Mouse (Mus musculus) ES-CJ7 (cell line): Measurements from ENCODE around the gene Rps3a1.

Experiments used
- DNase-seq: peaks from one replicate; pipeline ENCODE4 v3.0.0; 2011; ENCODE audit warnings: low read depth, low spot score

The Rps3a1 gene

GRCm38 (mm10) chr3:86142263-86142933, at the start of gene Rps3a1:
Gene Rps3a1, minus strand, starts transcription at chr3:86142702.
- DNase-seq = peak; percentile 98

GRCm38 (mm10) chr3:86187736-86188389, 45.4 kb upstream of the Rps3a1 start:
- DNase-seq = no peak

- peak; percentile 52 for DNase-seq
Measured at GRCm38 (mm10) chr3:86184546-86184945, 42.0 kb upstream of the Rps3a1 start.

- DNase-seq = no peak
Measured at GRCm38 (mm10) chr3:86181107-86181506, 38.6 kb upstream of the Rps3a1 start.

- DNase-seq = no peak
Measured at GRCm38 (mm10) chr3:86179714-86180113, 37.2 kb upstream of the Rps3a1 start.

- DNase-seq = no peak
Measured at GRCm38 (mm10) chr3:86168841-86169425, 26.4 kb upstream of the Rps3a1 start.

- DNase-seq = no peak
Measured at GRCm38 (mm10) chr3:86149521-86149920, 7.0 kb upstream of the Rps3a1 start.

GRCm38 (mm10) chr3:86149063-86149462, 6.6 kb upstream of the Rps3a1 start:
- peak; percentile 50 for DNase-seq

GRCm38 (mm10) chr3:86143343-86143742, 841 bp upstream of the Rps3a1 start:
- DNase-seq = no peak

- no peak for DNase-seq
Measured at GRCm38 (mm10) chr3:86142934-86143317, 424 bp upstream of the Rps3a1 start.

- no peak for DNase-seq
Measured at GRCm38 (mm10) chr3:86141886-86142262, 628 bp downstream of the Rps3a1 start.

- DNase-seq = no peak
Measured at GRCm38 (mm10) chr3:86141366-86141765, 1.1 kb downstream of the Rps3a1 start.

GRCm38 (mm10) chr3:86139660-86140059, 2.8 kb downstream of the Rps3a1 start:
- no peak for DNase-seq

GRCm38 (mm10) chr3:86136936-86137574, 5.4 kb downstream of the Rps3a1 start:
- no peak for DNase-seq

- no peak for DNase-seq
Measured at GRCm38 (mm10) chr3:86135886-86136563, 6.5 kb downstream of the Rps3a1 start.

GRCm38 (mm10) chr3:86134939-86135638, 7.4 kb downstream of the Rps3a1 start:
- no peak for DNase-seq

GRCm38 (mm10) chr3:86129757-86130156, 12.7 kb downstream of the Rps3a1 start:
- peak; percentile 44 for DNase-seq

- DNase-seq = no peak
Measured at GRCm38 (mm10) chr3:86123251-86123746, 19.2 kb downstream of the Rps3a1 start.

- DNase-seq = peak; percentile 52
Measured at GRCm38 (mm10) chr3:86122156-86122555, 20.3 kb downstream of the Rps3a1 start.

GRCm38 (mm10) chr3:86119237-86119932, 23.1 kb downstream of the Rps3a1 start:
- DNase-seq = peak; percentile 71
